Mouse (Mus musculus): ENCODE measurements at regions not wholly inside any gene's neighbourhood (a gene's known extent, or its start where the extent isn't known, plus 50 kb on each side); places are given as distances from the start of the nearest gene placed in this dataset.

- WGBS, result 91% methylated on average over 11 of the region's 11 CpGs
- no peaks in the 10 kb centered on the region for H3K36me3 ChIP-seq (ENCODE audit: insufficient read depth)
- no peak for TF ChIP-seq CTCF (IDR thresholded peaks at IDR 0.05; ENCODE audit: low read depth)
- H3K9ac ChIP-seq, result no peak overlapping the region
- no peak overlapping the region for H3K27ac ChIP-seq (ENCODE audit: low read depth, low read length)
- no peaks in the 10 kb centered on the region for H3K27me3 ChIP-seq (ENCODE audit: insufficient read depth, low read length)
- H3K4me2 ChIP-seq (ENCODE audit: low read depth), result no peak overlapping the region
- H3K4me3 ChIP-seq (ENCODE audit: low read depth, low read length), result no peak overlapping the region
- DNase-seq, result no peak
- no peak for ATAC-seq
- no peaks in the 10 kb centered on the region for H3K9me3 ChIP-seq (ENCODE audit: low read length)
- peaks cover under 1% of the 10 kb centered on the region; the same call in 1 of the 2 replicates for H3K4me1 ChIP-seq (ENCODE audit: insufficient read depth)
Observed at GRCm38 (mm10) chr15:57584498-57584897, 107.1 kb upstream of the Slc22a22 start.

- no peak overlapping the region for H3K9ac ChIP-seq
- no peak for DNase-seq
- no peaks in the 10 kb centered on the region for H3K36me3 ChIP-seq (ENCODE audit: insufficient read depth)
- H3K27ac ChIP-seq (ENCODE audit: low read depth, low read length), result no peak overlapping the region
- no peaks in the 10 kb centered on the region for H3K9me3 ChIP-seq (ENCODE audit: low read length)
- H3K4me3 ChIP-seq (ENCODE audit: low read depth, low read length), result no peak overlapping the region
- no peak for ATAC-seq
- no peaks in the 10 kb centered on the region for H3K4me1 ChIP-seq (ENCODE audit: insufficient read depth)
- H3K4me2 ChIP-seq (ENCODE audit: low read depth), result no peak overlapping the region
- no peak for TF ChIP-seq CTCF (IDR thresholded peaks at IDR 0.05; ENCODE audit: low read depth)
- no peaks in the 10 kb centered on the region for H3K27me3 ChIP-seq (ENCODE audit: insufficient read depth, low read length)
Observed at GRCm38 (mm10) chr15:57581266-57581665, 103.8 kb upstream of the Slc22a22 start.

DNA sequence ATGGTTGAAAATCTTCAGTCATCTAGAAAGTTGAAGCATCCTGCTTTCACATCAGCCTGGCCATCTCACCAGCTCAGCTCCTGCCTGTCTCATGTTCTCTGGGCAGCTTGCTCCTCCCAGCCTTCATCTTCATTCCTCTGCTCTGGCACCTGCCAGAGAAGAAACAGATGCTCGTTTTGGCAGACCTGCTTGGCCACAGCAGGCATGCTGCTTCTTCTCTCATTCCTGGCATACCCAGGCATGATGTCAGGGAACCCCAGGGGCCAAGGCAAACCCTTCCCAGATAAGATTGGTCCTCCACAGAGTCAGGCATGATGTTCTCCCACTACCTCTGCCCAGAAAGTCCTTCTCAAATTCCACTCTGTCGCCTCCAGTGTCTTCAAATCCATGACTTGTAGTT, 101.4 kb upstream of the Slc22a22 start:
- ATAC-seq, result no peak
- H3K9ac ChIP-seq, result no peak overlapping the region
- H3K4me1 ChIP-seq (ENCODE audit: insufficient read depth), result no peaks in the 10 kb centered on the region
- no peak overlapping the region for H3K27ac ChIP-seq (ENCODE audit: low read depth, low read length)
- no peak overlapping the region for H3K4me3 ChIP-seq (ENCODE audit: low read depth, low read length)
- DNase-seq, result no peak
- H3K4me2 ChIP-seq (ENCODE audit: low read depth), result no peak overlapping the region
- WGBS, result 61% methylated on average over 2 of the region's 2 CpGs
- TF ChIP-seq CTCF (IDR thresholded peaks at IDR 0.05; ENCODE audit: low read depth), result no peak
- no peaks in the 10 kb centered on the region for H3K9me3 ChIP-seq (ENCODE audit: low read length)
- H3K27me3 ChIP-seq (ENCODE audit: insufficient read depth, low read length), result no peaks in the 10 kb centered on the region
- H3K36me3 ChIP-seq (ENCODE audit: insufficient read depth), result no peaks in the 10 kb centered on the region

GRCm38 (mm10) chr15:57574080-57574618, 96.7 kb upstream of the Slc22a22 start:
- TF ChIP-seq CTCF (IDR thresholded peaks at IDR 0.05; ENCODE audit: low read depth), result no peak
- WGBS, result 47% methylated on average over 2 of the region's 2 CpGs
- Histone ChIP-seq H3K27me3 (ENCODE audit: insufficient read depth, low read length) (no peaks in the 10 kb centered on the region), H3K9me3 (ENCODE audit: low read length) (no peaks in the 10 kb centered on the region), H3K4me2 (ENCODE audit: low read depth) (no peak overlapping the region), H3K4me3 (ENCODE audit: low read depth, low read length) (no peak overlapping the region), H3K36me3 (ENCODE audit: insufficient read depth) (no peaks in the 10 kb centered on the region), H3K9ac (no peak overlapping the region), H3K27ac (ENCODE audit: low read depth, low read length) (no peak overlapping the region), H3K4me1 (ENCODE audit: insufficient read depth) (no peaks in the 10 kb centered on the region)
- ATAC-seq (no peak), DNase-seq (no peak)

DNA sequence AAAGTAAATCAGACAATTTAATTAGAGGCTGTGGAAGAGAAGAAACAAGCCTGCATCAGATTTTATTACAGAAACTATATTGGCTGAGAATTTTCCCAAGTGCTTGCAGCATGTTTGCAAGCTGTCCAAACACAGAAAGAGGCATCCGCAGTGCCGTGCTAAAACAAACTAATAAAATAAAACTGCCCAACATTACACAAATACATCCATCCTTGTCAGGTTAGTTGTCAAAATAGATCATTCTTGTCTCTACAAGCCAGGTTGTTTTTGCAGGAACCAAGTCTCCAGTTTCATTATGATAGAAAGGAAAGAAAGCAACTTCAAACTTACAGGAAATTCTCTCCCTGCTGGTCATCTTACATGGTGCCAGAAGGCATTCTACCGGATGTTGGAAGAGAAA, 95.0 kb upstream of the Slc22a22 start:
- Histone ChIP-seq H3K36me3 (ENCODE audit: insufficient read depth) (no peaks in the 10 kb centered on the region), H3K4me2 (ENCODE audit: low read depth) (no peak overlapping the region), H3K27ac (ENCODE audit: low read depth, low read length) (no peak overlapping the region), H3K4me3 (ENCODE audit: low read depth, low read length) (no peak overlapping the region), H3K9ac (no peak overlapping the region), H3K4me1 (ENCODE audit: insufficient read depth) (no peaks in the 10 kb centered on the region), H3K9me3 (ENCODE audit: low read length) (no peaks in the 10 kb centered on the region), H3K27me3 (ENCODE audit: insufficient read depth, low read length) (no peaks in the 10 kb centered on the region)
- no peak for DNase-seq
- 74% methylated on average over 3 of the region's 3 CpGs for WGBS
- ATAC-seq, result no peak
- TF ChIP-seq CTCF (IDR thresholded peaks at IDR 0.05; ENCODE audit: low read depth), result no peak

- H3K36me3 ChIP-seq (ENCODE audit: insufficient read depth), result no peaks in the 10 kb centered on the region
- no peak overlapping the region for H3K27ac ChIP-seq (ENCODE audit: low read depth, low read length)
- DNase-seq (no peak), ATAC-seq (no peak)
- no peaks in the 10 kb centered on the region for H3K27me3 ChIP-seq (ENCODE audit: insufficient read depth, low read length)
- no peak overlapping the region for H3K4me2 ChIP-seq (ENCODE audit: low read depth)
- H3K4me3 ChIP-seq (ENCODE audit: low read depth, low read length), result no peak overlapping the region
- H3K9ac ChIP-seq, result no peak overlapping the region
- 81% methylated on average over 5 of the region's 5 CpGs for WGBS
- H3K9me3 ChIP-seq (ENCODE audit: low read length), result no peaks in the 10 kb centered on the region
- H3K4me1 ChIP-seq (ENCODE audit: insufficient read depth), result no peaks in the 10 kb centered on the region
- no peak for TF ChIP-seq CTCF (IDR thresholded peaks at IDR 0.05; ENCODE audit: low read depth)
Observed at GRCm38 (mm10) chr15:57568006-57568630, 90.7 kb upstream of the Slc22a22 start.

DNA sequence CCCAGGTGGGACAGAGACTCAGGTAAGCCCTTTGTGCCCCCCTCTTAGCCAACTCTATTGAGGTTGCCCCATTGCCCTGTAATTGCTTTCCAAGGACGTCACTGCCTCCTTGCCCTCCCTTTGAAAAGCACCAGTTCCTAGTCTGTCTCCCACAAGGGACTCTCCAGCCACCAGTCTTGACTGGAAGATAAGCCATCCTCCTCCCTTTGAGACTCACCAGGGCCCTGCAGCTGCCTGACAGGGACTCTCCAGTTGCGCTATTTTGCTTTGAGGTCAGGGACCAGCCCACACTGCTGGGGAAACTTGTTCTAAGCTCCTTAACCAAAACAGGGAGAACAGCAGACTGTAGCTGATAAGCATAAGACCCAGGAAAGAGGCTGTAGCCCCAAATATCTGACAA, 69.7 kb upstream of the Slc22a22 start:
- no peak for TF ChIP-seq CTCF (IDR thresholded peaks at IDR 0.05; ENCODE audit: low read depth)
- H3K9ac ChIP-seq, result no peak overlapping the region
- no peak overlapping the region for H3K4me2 ChIP-seq (ENCODE audit: low read depth)
- H3K27me3 ChIP-seq (ENCODE audit: insufficient read depth, low read length), result no peaks in the 10 kb centered on the region
- no peak overlapping the region for H3K27ac ChIP-seq (ENCODE audit: low read depth, low read length)
- no peak for DNase-seq
- H3K4me3 ChIP-seq (ENCODE audit: low read depth, low read length), result no peak overlapping the region
- no peak for ATAC-seq
- no peaks in the 10 kb centered on the region for H3K4me1 ChIP-seq (ENCODE audit: insufficient read depth)
- no peaks in the 10 kb centered on the region for H3K9me3 ChIP-seq (ENCODE audit: low read length)
- 51% methylated on average over 2 of the region's 2 CpGs for WGBS
- no peaks in the 10 kb centered on the region for H3K36me3 ChIP-seq (ENCODE audit: insufficient read depth)
